ENCODE assay signal across 11 mouse cellular contexts in genomic region chrX:53166251-53166900, GRCm38 (mm10).
DNase-seq lines count a peak whose midpoint lies in the region; ATAC-seq lines count a peak whose summit lies in the region.
"Had no signal": no experiment of that assay in that cellular context is flagged by ENCODE, and none has a peak within 500 bp of the region (broad histone marks: within the 10 kb centered on the region; RNA-seq: fewer than 3 reads in every experiment).

No protein-coding gene starts in this region.

- WGBS in heart, embryonic 16.5 days: 47% methylated on average over 15 of the region's 15 CpGs

- DNase-seq in adrenal gland, postnatal 14 days: peak; percentile 21
- DNase-seq in adrenal gland, adult 18-20 months (ENCODE audit: low spot score in 2 of 2): no peak
- DNase-seq in embryo, embryonic 10.5 days (ENCODE audit: low spot score): peak; percentile 50
- DNase-seq in kidney, postnatal 4 days: peak; percentile 11 to 31
- no peak for DNase-seq in layer of hippocampus, postnatal 14 days (ENCODE audit: low spot score in 2 of 2)
- no peak for DNase-seq in right cerebral cortex, postnatal 25 days
- no peak for DNase-seq in urinary bladder, postnatal 10 days (ENCODE audit: low spot score)
- DNase-seq: thymus, postnatal 4 days had no signal

- H3K4me2 ChIP-seq in heart, embryonic 16.5 days (ENCODE audit: low read depth, low read length): no peak overlapping the region
- H3K4me2 ChIP-seq: forebrain, embryonic 12.5 days had no signal

- peaks cover 25% of the 10 kb centered on the region for H3K4me1 ChIP-seq in heart, embryonic 16.5 days (ENCODE audit: control insufficient read depth, insufficient read depth, low read length)

- H3K4me3 ChIP-seq in heart, embryonic 16.5 days (ENCODE audit: low read length): no peak overlapping the region
- H3K4me3 ChIP-seq: forebrain, embryonic 12.5 days had no signal

- no peaks in the 10 kb centered on the region for H3K9me3 ChIP-seq in heart, embryonic 16.5 days (replicated peaks; ENCODE audit: control insufficient read depth, low read length)
- H3K9me3 ChIP-seq: forebrain, embryonic 12.5 days had no signal

- H3K27me3 ChIP-seq in heart, embryonic 16.5 days (ENCODE audit: control insufficient read depth, insufficient read depth, low read length): no peaks in the 10 kb centered on the region
- H3K27me3 ChIP-seq: forebrain, embryonic 12.5 days had no signal

- H3K36me3 ChIP-seq in heart, embryonic 16.5 days (ENCODE audit: control insufficient read depth, insufficient read depth): no peaks in the 10 kb centered on the region
- H3K36me3 ChIP-seq: forebrain, embryonic 12.5 days had no signal

- ATAC-seq in heart, embryonic 16.5 days (replicated peaks; ENCODE audit: extremely low read depth, insufficient read depth, low FRiP score): no peak
- ATAC-seq: intestine, postnatal 0 days had no signal

- peak overlapping the region; percentile 81 for H3K27ac ChIP-seq in heart, embryonic 16.5 days (ENCODE audit: low read length)
- H3K27ac ChIP-seq: forebrain, embryonic 12.5 days had no signal

- H3K9ac ChIP-seq in heart, embryonic 16.5 days (ENCODE audit: low read length): no peak overlapping the region; the same call in 1 of the 2 replicates
- H3K9ac ChIP-seq: forebrain, embryonic 12.5 days had no signal

Comparison
In these comparisons a context has a peak if more than half of its experiments do, and no peak if none do; other contexts are left out.
1. DNase-seq: peak in adrenal gland, postnatal 14 days (single experiment), embryo, embryonic 10.5 days (single experiment) and kidney, postnatal 4 days (2 of 2); none in adrenal gland, adult 18-20 months (0 of 2), layer of hippocampus, postnatal 14 days (0 of 2), right cerebral cortex, postnatal 25 days (single experiment) and urinary bladder, postnatal 10 days (single experiment).